Mouse (Mus musculus) cerebellum, adult 9-10 months (tissue): ENCODE measurements around the gene Fkbp2.

Experiments used
- DNase-seq: peaks from one replicate; pipeline ENCODE4 v3.0.0; 2022

The Fkbp2 gene

GRCm38 (mm10) chr19:6969665-6970381, 10.5 kb downstream of the Fkbp2 start:
- DNase-seq: no peak

DNA sequence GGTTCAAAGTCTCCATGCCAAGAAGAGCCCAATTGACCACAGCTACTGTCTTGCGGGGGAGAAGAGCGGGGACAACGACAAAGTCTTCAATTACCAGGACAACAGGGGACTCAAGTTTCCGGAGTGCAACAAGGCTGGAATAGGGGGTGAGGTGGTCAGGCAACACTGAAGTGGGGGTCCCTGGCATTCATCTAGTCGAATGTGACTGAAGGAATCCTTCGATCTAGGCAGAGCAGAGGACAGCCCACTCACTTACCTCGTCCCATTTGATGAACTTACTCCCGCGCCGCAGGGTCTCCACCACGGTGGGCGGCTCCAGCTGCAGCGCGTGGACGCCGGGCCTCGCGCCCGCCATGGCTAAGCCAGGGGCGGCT, 11.0 kb downstream of the Fkbp2 start:
- DNase-seq: no peak

DNA sequence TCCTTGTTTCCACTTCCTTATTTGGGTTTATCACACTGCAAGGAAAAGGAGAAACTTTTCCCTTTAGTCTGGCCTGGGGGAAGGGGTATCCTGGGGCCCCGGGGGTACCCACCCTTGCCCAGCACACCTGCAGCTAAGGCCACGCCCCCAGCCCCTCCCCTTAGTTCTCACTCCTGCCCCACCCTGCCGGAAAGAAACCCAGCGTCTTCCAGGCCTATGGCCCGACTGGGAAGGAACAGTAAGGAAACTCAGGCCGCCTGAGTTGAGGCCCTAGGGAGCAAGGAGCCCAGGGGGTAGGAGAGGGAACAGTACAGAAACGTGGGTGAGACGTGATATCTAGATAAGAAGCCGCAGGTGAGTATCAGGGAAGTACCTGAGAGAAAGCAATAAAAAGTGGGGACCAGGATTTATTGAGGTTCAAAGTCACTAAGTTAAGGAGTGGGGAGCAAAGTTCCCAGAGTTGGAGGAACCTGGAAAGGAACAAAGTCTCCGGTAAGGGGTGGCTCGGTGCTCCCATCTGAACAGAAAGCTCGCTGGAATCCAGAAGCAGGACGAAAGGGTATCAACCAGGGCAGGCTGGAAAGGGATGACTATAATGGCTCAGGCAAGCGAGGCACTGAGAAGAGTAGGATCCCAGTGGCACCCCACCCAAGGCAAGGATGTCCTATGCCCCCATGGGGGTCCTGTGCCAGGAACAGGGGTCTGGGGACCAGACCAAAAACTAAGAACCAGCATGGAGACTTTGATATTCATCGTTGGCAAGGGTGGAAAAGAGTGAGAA, 11.6 kb downstream of the Fkbp2 start:
- no peak for DNase-seq

DNA sequence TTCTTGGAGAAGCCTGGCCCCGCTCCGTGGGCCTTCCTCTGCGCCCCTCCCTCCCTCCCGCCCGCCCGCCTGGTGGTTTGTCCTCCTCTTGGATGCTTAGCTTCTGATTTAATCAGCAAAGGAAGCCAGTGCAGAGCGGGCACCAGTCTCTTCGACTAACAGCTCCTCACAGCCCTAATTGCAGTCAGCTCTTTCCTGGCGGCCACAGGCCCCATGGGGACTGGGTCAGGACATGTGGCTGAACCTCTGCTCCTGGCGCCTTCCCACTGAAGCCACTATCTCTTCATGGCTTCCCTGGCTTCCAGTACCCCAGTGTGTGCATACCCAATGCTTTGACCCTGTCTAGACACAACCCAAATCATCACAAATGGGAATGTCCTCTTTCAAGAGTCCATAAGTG, 23.8 kb downstream of the Fkbp2 start:
- no peak for DNase-seq

GRCm38 (mm10) chr19:6955424-6955823, 24.9 kb downstream of the Fkbp2 start:
- no peak for DNase-seq

DNA sequence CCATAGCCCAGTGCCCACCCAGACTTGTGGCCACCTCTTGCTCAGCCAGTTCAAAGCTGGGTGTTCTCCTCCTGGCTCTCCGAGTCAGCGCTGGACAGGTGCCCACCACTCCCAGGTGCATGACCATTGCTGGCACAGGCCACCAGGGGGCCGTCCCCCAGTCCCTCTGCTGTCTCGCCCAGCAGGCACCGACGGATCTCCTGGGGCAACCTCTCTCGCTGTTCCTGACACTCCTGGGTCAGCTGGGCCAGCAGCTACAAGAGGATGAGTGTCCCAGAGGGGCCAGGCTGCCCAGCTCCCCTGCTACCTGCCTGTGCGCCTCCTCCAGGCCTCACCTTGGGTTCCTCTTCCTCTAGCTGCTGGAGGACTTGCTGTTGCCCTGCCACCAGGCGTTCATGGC, 26.3 kb downstream of the Fkbp2 start:
- no peak for DNase-seq

- DNase-seq: no peak
Observed at GRCm38 (mm10) chr19:6952712-6953037, 27.6 kb downstream of the Fkbp2 start.

DNA sequence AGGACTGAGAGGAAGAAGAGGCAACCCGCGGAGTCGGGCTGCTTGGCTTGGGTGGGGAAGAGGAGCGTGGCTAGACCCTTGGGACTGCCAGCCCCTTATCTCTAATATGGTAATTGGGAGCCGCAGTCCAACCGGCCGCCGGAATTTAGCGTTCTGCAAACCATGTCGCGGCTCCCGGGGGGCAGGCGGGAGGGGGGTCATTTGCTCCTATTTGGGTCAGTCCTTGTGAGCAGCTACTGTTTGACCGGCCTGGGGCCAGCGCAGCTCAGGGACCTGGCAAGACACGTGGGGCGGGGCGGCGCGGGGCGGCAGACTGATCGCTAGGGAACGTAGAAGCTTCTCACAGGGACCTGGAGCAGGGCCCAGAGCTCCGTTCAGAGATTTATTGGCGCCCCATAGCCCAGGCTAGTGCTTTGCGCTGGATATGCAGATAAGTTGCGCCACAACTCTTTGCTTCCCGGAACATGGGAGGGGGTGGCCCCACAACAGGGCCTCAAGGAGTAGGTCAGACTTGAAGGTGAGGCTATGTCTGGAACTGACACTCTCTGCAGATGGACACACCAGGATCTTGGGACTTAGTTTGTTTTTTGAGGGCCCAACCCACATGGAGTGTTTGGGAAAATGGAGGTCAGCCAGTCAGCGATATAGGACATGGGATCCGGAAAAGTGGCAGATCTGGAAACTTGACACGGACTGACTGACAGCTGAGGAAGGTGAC, 28.1 kb downstream of the Fkbp2 start:
- peak; percentile 85 for DNase-seq

DNA sequence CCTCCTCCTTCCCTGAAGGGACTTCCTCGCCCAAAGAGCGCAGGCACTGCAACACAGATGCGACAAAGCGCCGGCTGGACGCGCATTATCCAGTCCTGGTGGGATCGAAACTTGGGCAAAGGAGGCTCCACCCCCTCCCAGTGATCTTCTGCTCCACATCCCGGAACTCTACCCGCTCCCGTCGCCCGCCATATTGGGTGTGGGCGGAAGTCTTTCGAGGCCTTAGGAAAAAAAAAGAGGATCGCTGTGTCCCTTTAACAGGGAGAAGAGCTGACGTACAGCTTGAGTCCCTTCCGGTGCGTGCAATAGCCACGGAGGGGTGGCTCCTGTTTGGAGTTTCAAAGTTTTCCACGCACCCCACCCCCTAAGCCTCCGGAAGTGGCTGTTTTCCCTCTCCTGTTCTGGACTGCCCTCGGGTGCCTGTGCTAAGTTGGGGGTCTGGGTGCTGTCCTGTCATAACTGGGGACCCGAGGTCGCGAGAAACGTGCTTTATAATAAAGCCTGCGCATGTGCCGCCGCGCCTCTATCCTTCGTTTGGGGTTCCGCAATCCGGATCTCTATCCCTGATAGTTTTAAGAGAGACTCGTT, 28.8 kb downstream of the Fkbp2 start:
- peak; percentile 95 for DNase-seq

- peak; percentile 82 for DNase-seq
Observed at GRCm38 (mm10) chr19:6950613-6951153, 29.6 kb downstream of the Fkbp2 start.

DNA sequence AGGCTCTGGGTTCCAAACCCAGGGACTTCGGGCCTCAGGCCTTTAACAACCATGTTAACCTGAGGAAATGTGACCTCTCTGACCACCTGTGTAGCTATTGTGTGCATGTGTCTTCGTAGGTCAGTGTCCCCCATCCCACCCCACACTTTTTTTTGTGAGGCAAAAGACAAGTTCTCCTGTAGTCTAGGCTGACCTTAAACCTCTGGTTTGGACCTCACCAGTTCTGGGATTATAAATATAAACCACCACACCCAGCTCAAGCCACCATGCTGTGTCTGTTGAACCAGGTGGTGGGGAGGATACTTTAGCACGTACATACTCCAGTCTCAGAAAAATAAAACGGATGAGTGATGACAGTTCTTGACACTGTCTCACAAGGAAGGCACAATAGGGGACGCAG, 30.4 kb downstream of the Fkbp2 start:
- DNase-seq: no peak

DNA sequence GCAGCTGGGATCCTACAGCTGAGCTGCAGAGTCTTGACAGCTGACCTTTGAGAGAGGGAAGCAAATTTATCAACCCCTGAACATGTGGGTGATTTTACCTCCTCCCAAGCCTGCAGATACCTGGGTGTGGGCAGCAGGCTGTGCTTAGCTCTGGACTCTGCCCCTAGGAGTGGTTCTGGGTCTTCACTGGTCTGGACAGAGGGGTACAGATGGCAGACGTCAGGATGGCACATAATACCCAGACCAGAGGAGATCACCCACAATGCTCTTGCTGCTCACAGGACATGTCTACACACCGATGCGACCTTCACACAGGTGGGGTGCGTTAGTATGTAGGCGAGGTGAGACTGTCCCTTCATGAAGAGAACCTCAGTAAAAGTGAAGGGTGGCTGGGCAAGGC, 30.8 kb downstream of the Fkbp2 start:
- no peak for DNase-seq

- peak; percentile 84 for DNase-seq
Observed at GRCm38 (mm10) chr19:6948186-6948585, 32.1 kb downstream of the Fkbp2 start.

DNA sequence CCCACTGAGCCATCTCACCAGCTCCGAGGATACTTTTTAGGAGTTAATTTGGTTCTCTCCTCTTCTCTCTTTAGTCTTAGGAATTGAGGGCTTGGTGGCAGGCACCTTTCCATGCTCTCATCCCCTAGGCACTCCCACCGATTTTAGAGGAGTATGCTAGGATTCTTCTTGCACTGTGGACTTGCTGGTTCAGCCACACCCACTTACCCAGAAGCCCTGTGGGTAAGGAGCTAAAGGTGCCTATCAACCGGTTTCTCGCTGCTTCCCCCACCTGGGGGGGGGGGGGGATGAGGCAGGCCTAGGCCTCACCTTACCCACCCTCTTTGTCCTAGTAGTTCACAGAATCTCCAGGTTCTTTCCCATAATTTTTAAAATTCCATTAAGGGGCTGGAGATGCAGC, 32.6 kb downstream of the Fkbp2 start:
- no peak for DNase-seq

DNA sequence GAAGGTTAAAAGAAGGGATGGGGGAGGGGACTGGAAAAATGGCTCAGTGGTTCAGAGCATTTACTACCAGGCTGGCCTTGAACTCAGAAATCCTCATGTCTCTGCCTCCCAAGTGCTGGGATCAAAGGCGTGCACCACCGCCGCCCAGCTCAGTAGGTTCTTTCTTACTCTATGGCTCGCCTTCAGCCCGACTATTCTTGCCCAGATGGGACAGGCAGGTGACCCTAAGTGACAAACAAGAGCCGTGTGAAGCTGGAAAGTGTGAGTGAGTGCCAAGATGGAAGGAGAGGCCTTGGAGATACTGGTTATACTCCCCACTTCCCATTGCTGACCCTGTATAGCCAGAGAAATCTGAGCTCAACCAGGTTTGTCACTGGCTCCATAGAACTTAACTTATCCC, 36.6 kb downstream of the Fkbp2 start:
- DNase-seq: no peak

DNA sequence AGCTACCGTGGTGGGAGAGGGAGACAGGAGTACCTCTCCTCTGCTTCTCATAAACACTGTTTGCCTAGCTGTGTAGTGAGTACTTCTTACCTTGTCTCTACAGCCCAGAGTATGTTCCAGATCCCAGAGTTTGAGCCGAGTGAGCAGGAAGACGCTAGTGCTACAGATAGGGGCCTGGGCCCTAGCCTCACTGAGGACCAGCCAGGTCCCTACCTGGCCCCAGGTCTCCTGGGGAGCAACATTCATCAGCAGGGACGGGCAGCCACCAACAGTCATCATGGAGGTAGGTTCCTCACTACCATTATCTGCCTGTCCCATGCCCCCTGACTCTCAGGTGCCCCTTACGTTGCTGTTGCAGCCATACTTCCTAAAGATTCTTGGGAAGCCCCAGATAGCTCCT, 37.5 kb downstream of the Fkbp2 start:
- no peak for DNase-seq

GRCm38 (mm10) chr19:6942249-6942691, 38.0 kb downstream of the Fkbp2 start, which contains the start of gene Gpr137:
Gene Gpr137, minus strand, starts transcription at chr19:6942480.
- DNase-seq: peak; percentile 95

- DNase-seq: peak; percentile 93
Observed at GRCm38 (mm10) chr19:6941372-6942248, 38.7 kb downstream of the Fkbp2 start, which contains the start of gene Bad. Gene Bad, plus strand, starts transcription at chr19:6941861.

GRCm38 (mm10) chr19:6940396-6941351, 39.6 kb downstream of the Fkbp2 start:
- peak; percentile 73 for DNase-seq

DNA sequence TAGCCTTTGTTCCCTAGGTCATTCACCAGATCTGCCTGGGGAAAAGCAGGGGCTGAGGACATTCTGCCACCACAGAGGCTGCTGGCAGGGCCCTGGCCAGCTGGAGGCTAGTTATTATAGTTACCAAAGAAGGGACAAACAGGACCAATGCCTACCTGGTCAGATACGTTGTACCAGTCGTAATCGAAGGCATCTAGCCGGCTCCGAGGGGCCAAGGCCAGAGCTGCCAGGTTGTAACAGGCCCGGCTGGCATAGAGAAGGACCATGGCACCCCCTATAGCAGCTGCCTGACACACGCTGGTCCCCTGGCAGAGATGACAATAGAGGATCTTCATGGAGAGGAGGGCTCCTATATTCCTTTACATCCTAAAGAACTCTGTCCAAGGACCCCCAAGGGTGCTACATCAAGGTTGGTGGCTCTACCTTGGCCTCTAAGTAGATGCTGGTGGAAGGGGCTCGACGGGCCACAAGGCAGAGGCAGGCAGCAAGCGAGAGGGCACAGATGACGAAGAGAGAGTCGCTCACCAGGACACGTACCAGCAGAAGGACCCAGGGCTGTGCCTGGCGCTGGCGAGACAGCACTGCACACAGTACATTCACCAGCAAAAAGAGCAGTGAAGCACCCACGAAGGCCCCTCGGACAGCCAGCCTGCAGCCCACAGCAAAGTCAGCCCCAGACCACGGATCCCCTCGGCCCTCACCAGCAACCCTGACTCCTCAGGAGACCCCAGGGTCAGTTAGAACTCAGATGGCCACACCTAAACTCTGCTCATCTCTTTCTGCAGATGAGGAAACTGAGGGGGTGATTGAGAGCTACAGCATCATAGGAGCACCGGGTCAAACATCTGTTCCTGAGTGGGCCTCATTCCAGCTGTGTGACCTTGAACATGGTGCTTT, 40.9 kb downstream of the Fkbp2 start:
- DNase-seq: peak; percentile 70
